Mouse (Mus musculus): ENCODE data around the gene Adck1.
"Not testable (repeated sequence)": the region's sequence is repeated elsewhere in the genome, so short reads cannot be mapped to it uniquely, and the experiment has no call there.

DNA sequence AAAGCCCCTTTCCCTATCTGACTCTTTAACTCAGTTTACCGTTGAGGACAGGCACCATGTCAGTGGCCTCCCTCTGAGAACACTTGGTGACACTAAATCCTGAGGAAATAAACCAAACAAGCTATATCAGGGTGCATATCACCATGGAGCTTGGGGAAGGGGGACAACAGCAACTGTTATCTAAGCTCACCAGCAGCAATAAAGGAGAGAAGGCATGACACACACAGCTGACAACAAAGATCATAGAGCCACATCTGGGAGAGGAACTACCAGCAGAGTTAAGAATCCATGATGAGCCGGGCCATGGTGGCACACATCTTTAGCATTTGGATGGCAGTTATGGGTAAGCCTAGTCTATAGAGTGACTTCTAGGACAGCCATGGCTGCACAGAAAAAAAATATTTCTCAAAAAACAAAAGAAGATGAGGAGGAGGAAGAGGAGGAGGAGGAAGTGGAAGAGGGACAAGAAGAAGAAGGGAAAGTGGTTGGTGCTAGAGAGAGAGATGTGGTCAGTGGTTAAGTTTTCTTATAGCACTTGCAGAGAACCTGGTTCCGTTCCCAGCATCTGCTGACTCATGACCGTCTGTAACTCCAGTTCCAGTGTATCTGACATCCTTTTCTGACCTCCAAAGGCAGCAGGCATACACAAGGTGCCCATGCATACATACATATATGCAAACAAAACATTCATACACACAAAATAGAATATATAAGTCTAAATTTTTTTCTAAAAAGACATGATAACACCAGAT, 23.5 kb upstream of the Adck1 start:
- not testable (repeated sequence) for TF ChIP-seq CTCF (IDR thresholded peaks at IDR 0.05; ENCODE audit: low read depth); EP300 (optimal IDR thresholded peaks at IDR 0.05)

Measured in stomach, postnatal 0 days (tissue).